Mouse (Mus musculus): ENCODE results near the gene Dctn1. TPM values are rescaled to one million over a fixed set of nuclear protein-coding genes. Genes with fewer than 3 reads are reported as not detected.

The Dctn1 gene
- polyA plus RNA-seq, 1 experiment from 2014 or later: 158 TPM

DNA sequence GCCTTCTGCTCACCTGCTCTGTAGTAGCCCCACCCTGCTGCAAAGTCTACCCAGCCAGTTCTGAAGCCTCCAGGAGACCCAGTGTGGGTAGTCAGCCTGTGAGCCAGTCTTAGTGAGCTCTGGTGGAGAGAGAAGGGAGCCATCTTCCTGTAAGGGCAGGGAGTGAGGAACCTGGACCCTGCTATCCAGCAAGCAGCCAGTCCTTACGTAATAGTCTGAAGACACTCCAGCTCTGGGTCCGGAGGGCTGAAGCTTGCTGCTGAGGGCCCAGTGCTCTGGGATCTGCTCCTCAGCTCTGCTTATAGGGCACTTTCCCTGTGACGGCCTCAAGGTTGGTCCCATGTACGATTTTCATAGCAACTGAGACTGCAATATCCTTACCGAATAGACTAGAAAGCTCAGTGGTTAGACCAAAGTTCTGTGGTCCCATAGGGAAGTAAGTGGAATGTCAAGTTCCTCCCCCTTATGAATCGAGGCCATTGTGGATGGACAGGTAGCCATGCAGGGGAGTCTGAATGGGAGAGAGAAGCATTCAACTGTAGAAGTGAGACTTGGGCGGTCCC, 30.7 kb upstream of the Dctn1 start, which contains the start of gene Rtkn:
Gene Rtkn, plus strand, starts transcription at position 513 of the 563 bp plus-strand sequence.
- Histone ChIP-seq H3K9ac (replicated peaks; ENCODE audit: low read depth, low read length) (peak within 1 kb of the TSS; percentile 22; the same call in 1 of the 2 replicates), H3K4me2 (ENCODE audit: low read length) (peak within 1 kb of the TSS; percentile 28), H3K9me3 (ENCODE audit: control insufficient read depth, low read length) (no peaks in the 10 kb centered on the region), H3K27me3 (replicated peaks; ENCODE audit: control insufficient read depth, insufficient read depth, low read length) (peaks cover 16% of the 10 kb centered on the region), H3K36me3 (ENCODE audit: control insufficient read depth, insufficient read depth) (no peaks in the 10 kb centered on the region), H3K4me1 (replicated peaks; ENCODE audit: control insufficient read depth, insufficient read depth, low read length) (peaks cover 21% of the 10 kb centered on the region), H3K27ac (ENCODE audit: low read length) (no peak within 1 kb of the TSS), H3K4me3 (replicated peaks; ENCODE audit: low read length) (peak within 1 kb of the TSS; percentile 19; the same call in 1 of the 2 replicates)
- ATAC-seq: no peak
- 59% methylated on average over 7 of the region's 7 CpGs for WGBS

DNA sequence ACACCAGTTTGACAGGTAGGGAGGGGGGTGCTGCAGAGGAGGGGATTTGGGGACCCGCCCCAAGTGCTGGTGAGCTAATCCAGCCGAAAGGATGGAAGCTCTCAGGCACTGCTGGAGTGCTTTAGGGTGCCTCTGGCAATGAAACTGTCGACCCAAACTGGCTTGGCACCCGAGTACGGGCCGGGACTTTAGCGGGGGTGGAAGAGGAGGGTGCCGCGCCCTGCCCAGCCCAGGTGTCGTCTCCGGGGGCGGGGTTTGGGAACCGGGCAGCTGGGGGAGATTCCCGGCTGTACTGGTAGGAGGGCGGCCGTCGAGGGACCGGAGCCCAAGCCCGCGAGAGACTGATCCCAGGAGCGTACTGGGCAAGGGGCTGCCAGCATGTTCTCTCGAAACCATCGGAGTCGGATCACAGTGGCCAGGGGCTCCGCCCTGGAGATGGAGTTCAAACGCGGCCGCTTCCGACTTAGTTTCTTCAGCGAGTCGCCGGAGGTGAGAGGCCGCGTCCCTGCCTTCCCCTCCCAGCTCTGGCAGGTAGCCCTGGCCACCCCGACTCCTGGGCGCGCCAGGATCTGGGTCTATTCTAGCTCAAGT, 30.1 kb upstream of the Dctn1 start:
- Histone ChIP-seq H3K9ac (replicated peaks; ENCODE audit: low read depth, low read length) (peak overlapping the region; percentile 22; the same call in 1 of the 2 replicates), H3K27ac (ENCODE audit: low read length) (no peak overlapping the region), H3K27me3 (replicated peaks; ENCODE audit: control insufficient read depth, insufficient read depth, low read length) (peaks cover 16% of the 10 kb centered on the region), H3K9me3 (ENCODE audit: control insufficient read depth, low read length) (no peaks in the 10 kb centered on the region), H3K36me3 (ENCODE audit: control insufficient read depth, insufficient read depth) (no peaks in the 10 kb centered on the region), H3K4me3 (replicated peaks; ENCODE audit: low read length) (peak overlapping the region; percentile 19; the same call in 1 of the 2 replicates), H3K4me2 (ENCODE audit: low read length) (peak overlapping the region; percentile 28), H3K4me1 (replicated peaks; ENCODE audit: control insufficient read depth, insufficient read depth, low read length) (peaks cover 21% of the 10 kb centered on the region)
- 7% methylated on average over 37 of the region's 37 CpGs for WGBS
- no peak for ATAC-seq

DNA sequence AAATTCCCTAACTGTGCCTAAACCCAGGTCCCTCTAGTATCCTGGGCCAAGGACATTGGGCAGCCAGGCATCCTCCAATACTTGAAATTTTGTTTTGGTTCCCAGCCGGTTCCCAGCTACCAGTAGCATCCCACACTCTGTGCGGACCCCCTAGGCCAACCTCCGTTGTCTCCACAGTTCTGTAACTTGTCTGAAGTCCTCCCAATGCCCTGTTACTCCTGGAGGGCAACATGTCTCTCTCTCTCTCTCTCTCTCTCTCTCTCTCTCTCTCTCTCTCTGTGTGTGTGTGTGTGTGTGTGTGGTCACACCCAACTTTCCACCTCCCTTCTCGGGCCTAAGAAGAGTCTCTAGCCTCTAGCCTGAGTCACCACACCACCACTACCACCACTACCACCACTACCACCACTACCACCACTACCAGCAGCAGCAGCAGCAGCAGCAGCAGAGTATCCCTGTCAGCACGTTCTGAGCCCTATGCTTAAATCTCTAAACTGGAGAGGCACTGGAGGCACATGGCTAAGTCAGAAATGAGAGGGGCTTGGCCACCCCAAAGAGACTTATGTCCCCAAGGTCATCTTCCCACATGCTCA, 29.3 kb upstream of the Dctn1 start:
- WGBS: 25% methylated on average over 5 of the region's 5 CpGs
- H3K4me2 ChIP-seq (ENCODE audit: low read length): peak overlapping the region; percentile 55
- H3K4me3 ChIP-seq (replicated peaks; ENCODE audit: low read length): no peak overlapping the region; the same call in 1 of the 2 replicates
- no peaks in the 10 kb centered on the region for H3K9me3 ChIP-seq (ENCODE audit: control insufficient read depth, low read length)
- H3K27ac ChIP-seq (ENCODE audit: low read length): no peak overlapping the region
- H3K27me3 ChIP-seq (replicated peaks; ENCODE audit: control insufficient read depth, insufficient read depth, low read length): peaks cover 16% of the 10 kb centered on the region
- H3K9ac ChIP-seq (replicated peaks; ENCODE audit: low read depth, low read length): no peak overlapping the region; the same call in 1 of the 2 replicates
- ATAC-seq: no peak
- peaks cover 21% of the 10 kb centered on the region for H3K4me1 ChIP-seq (replicated peaks; ENCODE audit: control insufficient read depth, insufficient read depth, low read length)
- no peaks in the 10 kb centered on the region for H3K36me3 ChIP-seq (ENCODE audit: control insufficient read depth, insufficient read depth)

DNA sequence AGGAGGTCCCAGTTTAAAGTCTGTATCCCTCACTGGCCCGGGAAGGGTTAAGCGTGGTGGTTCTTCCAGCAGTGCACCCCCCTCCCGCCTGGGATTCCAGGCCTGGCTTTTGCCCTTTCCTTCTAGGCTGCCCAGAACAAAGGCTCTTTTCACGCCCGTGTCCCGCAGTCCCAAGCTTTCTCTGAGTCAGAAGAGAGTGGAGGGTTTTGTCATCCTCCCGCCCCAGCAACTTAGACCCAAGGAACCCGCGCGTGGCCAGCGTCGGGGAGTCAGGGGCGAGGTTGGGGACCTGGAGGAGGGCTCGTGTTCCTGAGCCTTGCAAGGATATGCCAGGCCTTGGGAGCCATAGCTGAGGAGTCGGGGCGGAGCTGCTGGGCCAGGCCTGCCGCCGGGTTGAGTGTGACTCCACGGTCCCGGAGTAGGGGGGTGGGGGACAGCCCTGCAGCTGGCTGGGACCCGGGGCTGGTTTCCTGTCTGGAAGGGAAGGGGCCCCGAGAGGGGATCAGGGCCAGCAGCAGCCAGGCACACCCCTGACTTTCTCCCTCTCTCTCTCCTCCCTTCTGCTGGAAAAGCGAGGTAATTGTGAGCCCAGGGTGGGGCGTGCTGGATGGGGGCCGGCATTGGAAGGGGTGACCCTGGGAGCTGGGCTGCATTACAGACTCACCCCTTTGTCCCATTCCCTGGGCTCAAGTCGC, 28.7 kb upstream of the Dctn1 start:
- H3K9me3 ChIP-seq (ENCODE audit: control insufficient read depth, low read length): no peaks in the 10 kb centered on the region
- peak overlapping the region; percentile 39 for H3K4me3 ChIP-seq (replicated peaks; ENCODE audit: low read length)
- peaks cover 24% of the 10 kb centered on the region for H3K4me1 ChIP-seq (replicated peaks; ENCODE audit: control insufficient read depth, insufficient read depth, low read length)
- H3K27ac ChIP-seq (ENCODE audit: low read length): peak overlapping the region; percentile 76
- WGBS: 2% methylated on average over 24 of the region's 26 CpGs
- H3K27me3 ChIP-seq (replicated peaks; ENCODE audit: control insufficient read depth, insufficient read depth, low read length): peaks cover 16% of the 10 kb centered on the region
- H3K36me3 ChIP-seq (ENCODE audit: control insufficient read depth, insufficient read depth): no peaks in the 10 kb centered on the region
- ATAC-seq: peak; percentile 66
- H3K9ac ChIP-seq (replicated peaks; ENCODE audit: low read depth, low read length): peak overlapping the region; percentile 62
- peak overlapping the region; percentile 55 for H3K4me2 ChIP-seq (ENCODE audit: low read length)

DNA sequence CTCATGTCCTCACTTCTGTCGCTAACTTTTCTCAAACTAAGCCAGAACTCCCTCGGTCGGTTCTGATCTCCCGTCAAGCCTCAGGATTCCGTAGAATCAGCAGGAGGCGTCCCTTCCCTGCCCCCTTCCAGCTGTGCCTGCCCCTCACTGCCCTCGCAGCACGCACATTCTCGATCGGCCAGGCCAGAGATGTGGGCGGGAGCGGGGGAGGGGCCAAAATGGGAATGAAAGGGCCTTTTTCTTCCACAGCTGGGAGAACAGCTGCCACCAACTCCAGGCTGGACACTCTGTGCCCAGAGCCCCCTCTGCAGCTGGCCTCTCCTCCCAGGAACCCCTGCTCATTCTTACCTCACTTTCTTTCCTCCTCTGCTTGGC, 28.2 kb upstream of the Dctn1 start:
- H3K9me3 ChIP-seq (ENCODE audit: control insufficient read depth, low read length): no peaks in the 10 kb centered on the region
- H3K4me1 ChIP-seq (replicated peaks; ENCODE audit: control insufficient read depth, insufficient read depth, low read length): peaks cover 29% of the 10 kb centered on the region
- peak overlapping the region; percentile 62 for H3K9ac ChIP-seq (replicated peaks; ENCODE audit: low read depth, low read length)
- H3K4me3 ChIP-seq (replicated peaks; ENCODE audit: low read length): peak overlapping the region; percentile 39
- peak; percentile 43 for ATAC-seq
- peak overlapping the region; percentile 76 for H3K27ac ChIP-seq (ENCODE audit: low read length)
- peak overlapping the region; percentile 55 for H3K4me2 ChIP-seq (ENCODE audit: low read length)
- H3K27me3 ChIP-seq (replicated peaks; ENCODE audit: control insufficient read depth, insufficient read depth, low read length): peaks cover 16% of the 10 kb centered on the region
- H3K36me3 ChIP-seq (ENCODE audit: control insufficient read depth, insufficient read depth): no peaks in the 10 kb centered on the region
- WGBS: 0% methylated on average over 12 of the region's 12 CpGs

DNA sequence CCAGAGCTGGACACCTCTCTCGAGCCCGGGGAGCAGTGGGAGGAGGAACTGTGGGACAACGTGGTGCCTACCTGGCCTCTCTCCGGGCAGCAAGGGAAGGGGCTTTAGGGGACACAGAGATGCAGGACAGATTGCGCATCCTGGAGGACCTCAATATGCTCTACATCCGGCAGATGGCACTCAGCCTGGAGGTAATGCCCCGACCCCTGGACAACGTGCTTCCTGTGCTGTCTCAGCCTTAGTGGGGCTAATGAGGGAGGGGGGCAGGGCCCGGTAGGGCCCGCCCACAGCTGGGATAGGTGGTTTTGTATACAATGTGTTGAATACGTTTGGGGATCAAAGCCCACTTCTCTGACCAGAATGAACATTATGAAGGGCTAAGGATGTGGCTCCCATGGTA, 27.7 kb upstream of the Dctn1 start:
- H3K9ac ChIP-seq (replicated peaks; ENCODE audit: low read depth, low read length): peak overlapping the region; percentile 62
- peak overlapping the region; percentile 76 for H3K27ac ChIP-seq (ENCODE audit: low read length)
- H3K4me3 ChIP-seq (replicated peaks; ENCODE audit: low read length): peak overlapping the region; percentile 39
- no peaks in the 10 kb centered on the region for H3K9me3 ChIP-seq (ENCODE audit: control insufficient read depth, low read length)
- WGBS: 3% methylated on average over 11 of the region's 11 CpGs
- H3K4me2 ChIP-seq (ENCODE audit: low read length): peak overlapping the region; percentile 55
- peaks cover 29% of the 10 kb centered on the region for H3K4me1 ChIP-seq (replicated peaks; ENCODE audit: control insufficient read depth, insufficient read depth, low read length)
- ATAC-seq: peak; percentile 8; the same call in 1 of the 2 replicates
- no peaks in the 10 kb centered on the region for H3K36me3 ChIP-seq (ENCODE audit: control insufficient read depth, insufficient read depth)
- H3K27me3 ChIP-seq (replicated peaks; ENCODE audit: control insufficient read depth, insufficient read depth, low read length): peaks cover 16% of the 10 kb centered on the region

DNA sequence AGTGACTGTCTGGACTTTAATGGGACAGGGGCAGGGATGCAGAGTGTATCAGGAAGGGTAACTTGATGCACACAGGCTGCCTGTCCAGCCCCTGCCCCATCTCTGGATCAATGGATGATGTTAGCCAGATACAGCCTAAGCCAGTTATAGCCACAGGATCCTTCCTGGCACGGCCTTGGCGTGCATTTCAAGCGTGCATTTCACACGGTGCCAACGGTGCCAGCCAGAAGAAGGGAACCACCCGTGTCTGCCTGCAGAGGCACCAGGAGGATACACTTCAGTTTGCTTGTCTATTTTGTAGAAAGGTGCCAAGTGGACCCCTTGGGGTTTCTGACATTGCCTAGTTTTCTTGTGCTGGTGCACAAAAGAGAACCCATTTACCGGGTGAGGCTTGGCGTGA, 25.7 kb upstream of the Dctn1 start:
- Histone ChIP-seq H3K4me1 (replicated peaks; ENCODE audit: control insufficient read depth, insufficient read depth, low read length) (peaks cover 29% of the 10 kb centered on the region), H3K36me3 (ENCODE audit: control insufficient read depth, insufficient read depth) (no peaks in the 10 kb centered on the region), H3K27ac (ENCODE audit: low read length) (no peak overlapping the region), H3K9ac (replicated peaks; ENCODE audit: low read depth, low read length) (no peak overlapping the region), H3K4me2 (ENCODE audit: low read length) (no peak overlapping the region), H3K27me3 (replicated peaks; ENCODE audit: control insufficient read depth, insufficient read depth, low read length) (peaks cover 14% of the 10 kb centered on the region), H3K4me3 (replicated peaks; ENCODE audit: low read length) (no peak overlapping the region), H3K9me3 (ENCODE audit: control insufficient read depth, low read length) (no peaks in the 10 kb centered on the region)
- WGBS: 84% methylated on average over 8 of the region's 8 CpGs
- ATAC-seq: no peak

DNA sequence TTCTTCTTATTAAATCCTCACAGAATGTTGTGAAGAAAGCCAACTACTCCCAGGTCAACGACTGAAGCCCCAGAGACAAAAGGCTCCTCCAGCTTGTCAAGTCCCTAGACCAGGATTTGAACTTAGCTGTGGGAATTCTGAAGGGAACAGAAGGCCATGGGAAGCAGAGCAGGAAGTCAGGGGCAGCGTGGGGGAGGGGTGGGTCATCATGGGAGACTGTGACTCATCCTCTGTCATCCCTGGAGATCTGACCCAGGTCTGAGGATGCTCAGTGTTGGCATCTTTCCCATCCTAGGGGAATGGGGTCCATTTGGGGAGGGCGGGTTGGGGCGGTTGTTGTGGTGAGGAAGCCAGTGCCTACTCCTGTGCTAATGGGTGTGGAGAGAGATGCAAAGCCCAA, 24.1 kb upstream of the Dctn1 start:
- H3K9ac ChIP-seq (replicated peaks; ENCODE audit: low read depth, low read length): no peak overlapping the region; the same call in 1 of the 2 replicates
- peak overlapping the region; percentile 39 for H3K4me3 ChIP-seq (replicated peaks; ENCODE audit: low read length)
- 43% methylated on average over 4 of the region's 4 CpGs for WGBS
- no peaks in the 10 kb centered on the region for H3K9me3 ChIP-seq (ENCODE audit: control insufficient read depth, low read length)
- peak overlapping the region; percentile 72 for H3K4me2 ChIP-seq (ENCODE audit: low read length)
- no peak overlapping the region for H3K27ac ChIP-seq (ENCODE audit: low read length)
- H3K36me3 ChIP-seq (ENCODE audit: control insufficient read depth, insufficient read depth): no peaks in the 10 kb centered on the region
- H3K27me3 ChIP-seq (replicated peaks; ENCODE audit: control insufficient read depth, insufficient read depth, low read length): peaks cover 4% of the 10 kb centered on the region
- no peak for ATAC-seq
- peaks cover 23% of the 10 kb centered on the region for H3K4me1 ChIP-seq (replicated peaks; ENCODE audit: control insufficient read depth, insufficient read depth, low read length)

DNA sequence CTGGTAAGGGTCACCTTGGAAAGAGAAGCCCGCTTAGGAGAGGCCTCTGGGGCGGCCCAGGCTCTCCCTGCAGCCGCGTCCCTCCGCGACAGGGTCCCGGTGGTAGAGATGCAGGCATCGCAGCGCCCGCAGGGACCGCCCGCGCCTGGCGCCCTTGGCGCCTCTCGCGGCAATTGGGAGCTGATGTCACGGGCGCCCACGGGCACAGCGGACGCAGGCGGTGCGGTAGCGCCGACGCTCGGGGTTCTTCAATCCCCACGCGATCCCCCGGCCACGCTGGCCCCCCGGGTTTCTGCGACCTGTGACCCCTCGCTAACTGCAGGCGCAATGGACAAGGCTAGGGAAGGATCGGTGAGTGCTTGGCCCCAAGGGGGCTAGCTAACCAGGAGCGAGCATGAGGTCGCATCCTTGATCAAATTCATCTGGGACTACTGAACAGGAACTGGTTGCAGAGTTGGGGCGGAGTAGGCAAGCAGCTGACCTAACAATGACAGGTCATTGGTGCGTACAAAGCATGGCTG, 23.4 kb upstream of the Dctn1 start:
- peaks cover 2% of the 10 kb centered on the region for H3K27me3 ChIP-seq (replicated peaks; ENCODE audit: control insufficient read depth, insufficient read depth, low read length)

More for the DNA sequence above, 23.4 kb upstream of the Dctn1 start:
- Histone ChIP-seq H3K4me1 (replicated peaks; ENCODE audit: control insufficient read depth, insufficient read depth, low read length) (peaks cover 17% of the 10 kb centered on the region), H3K9ac (replicated peaks; ENCODE audit: low read depth, low read length) (peak overlapping the region; percentile 64), H3K4me3 (replicated peaks; ENCODE audit: low read length) (peak overlapping the region; percentile 39), H3K27ac (ENCODE audit: low read length) (no peak overlapping the region), H3K4me2 (ENCODE audit: low read length) (peak overlapping the region; percentile 72), H3K9me3 (ENCODE audit: control insufficient read depth, low read length) (no peaks in the 10 kb centered on the region), H3K36me3 (ENCODE audit: control insufficient read depth, insufficient read depth) (no peaks in the 10 kb centered on the region)
- 4% methylated on average over 41 of the region's 41 CpGs for WGBS
- peak; percentile 37 for ATAC-seq
